In genomic region chr13:38086711-38087110, GRCm38 (mm10) we compare ENCODE assay signal across 21 mouse cellular contexts.
"Had no signal": no experiment of that assay in that cellular context is flagged by ENCODE, and none has a peak within 500 bp of the region (broad histone marks: within the 10 kb centered on the region; RNA-seq: fewer than 3 reads in every experiment).

No protein-coding gene starts in this region.

- H3K27ac ChIP-seq: layer of hippocampus, adult 2 months; limb, embryonic 10.5 days; limb, embryonic 13.5 days; liver, embryonic 15.5 days; neural tube, embryonic 12.5 days; neural tube, embryonic 15.5 days; stomach, embryonic 15.5 days had no signal

- ATAC-seq: inflammation-experienced regulatory T-cells, adult 6 months had no signal

- H3K4me1 ChIP-seq: limb, embryonic 10.5 days; limb, embryonic 13.5 days; neural tube, embryonic 12.5 days; neural tube, embryonic 15.5 days; stomach, embryonic 15.5 days had no signal

- DNase-seq: kidney, adult 9 months; kidney, postnatal 25 days; layer of hippocampus, adult 9-11 months; liver; lung, adult 2 months; lung, postnatal 14 days; lung, postnatal 4 days; midbrain, embryonic 14.5 days; right cerebral cortex, adult 18-20 months; right cerebral cortex, postnatal 25 days; spleen, adult 18-20 months; thymus, postnatal 36 days had no signal

- H3K4me3 ChIP-seq: layer of hippocampus, adult 2 months; limb, embryonic 10.5 days; limb, embryonic 13.5 days; liver, embryonic 15.5 days; neural tube, embryonic 12.5 days; neural tube, embryonic 15.5 days; stomach, embryonic 15.5 days had no signal

- H3K27me3 ChIP-seq: limb, embryonic 13.5 days; liver, embryonic 15.5 days; neural tube, embryonic 12.5 days; neural tube, embryonic 15.5 days; stomach, embryonic 15.5 days had no signal

- H3K4me2 ChIP-seq: limb, embryonic 13.5 days; liver, embryonic 15.5 days; midbrain, embryonic 11.5 days; neural tube, embryonic 12.5 days; neural tube, embryonic 15.5 days; stomach, embryonic 15.5 days had no signal

- H3K36me3 ChIP-seq: limb, embryonic 10.5 days; limb, embryonic 13.5 days; liver, embryonic 15.5 days; neural tube, embryonic 12.5 days; neural tube, embryonic 15.5 days; stomach, embryonic 15.5 days had no signal

- H3K9me3 ChIP-seq: limb, embryonic 10.5 days; limb, embryonic 13.5 days; liver, embryonic 15.5 days; neural tube, embryonic 12.5 days; neural tube, embryonic 15.5 days; stomach, embryonic 15.5 days had no signal

- H3K9ac ChIP-seq: limb, embryonic 13.5 days; liver, embryonic 15.5 days; neural tube, embryonic 12.5 days; neural tube, embryonic 15.5 days; stomach, embryonic 15.5 days had no signal
